Mouse (Mus musculus) forebrain, postnatal 0 days (tissue): ENCODE measurements around the gene Matn4. TPM values are rescaled to one million over a fixed set of nuclear protein-coding genes. Genes with fewer than 3 reads are reported as not detected.
A peak's percentile ranks its signal among the peaks of the same experiment; 100 is the strongest.

Source experiments
- ATAC-seq: fragments of 200-750 bp; cut with Nextera tagmentation; 2 replicates; pipeline ENCODE4 v1.8.0; 2017; ENCODE audit warnings: mild to moderate bottlenecking, moderate library complexity
- DNase-seq: peaks from one replicate; pipeline ENCODE4 v3.0.0-alpha.2; 2015
- H3K27ac ChIP-seq: fragments of 300-500 bp; sonication (generic); 2 replicates; pipeline ENCODE4 v1.5.1; 2014; ENCODE audit warnings: low read depth, mild to moderate bottlenecking, antibody characterized with exemption, low read length, moderate library complexity, mixed read lengths
- H3K27me3 ChIP-seq: fragments of 300-500 bp; sonication (generic); 2 replicates; pipeline ENCODE4 v1.6.1; 2014; ENCODE audit warnings: mild to moderate bottlenecking, low read length, mixed read lengths; ENCODE audit not compliant: insufficient read depth
- H3K36me3 ChIP-seq: fragments of 300-500 bp; sonication (generic); 2 replicates; pipeline ENCODE4 v1.6.1; 2014; ENCODE audit warnings: mild to moderate bottlenecking, moderate library complexity; ENCODE audit not compliant: insufficient read depth
- H3K4me1 ChIP-seq: fragments of 300-500 bp; sonication (generic); 2 replicates; pipeline ENCODE4 v1.6.1; 2014; ENCODE audit warnings: antibody characterized with exemption; ENCODE audit not compliant: insufficient read depth
- H3K4me2 ChIP-seq: fragments of 300-500 bp; sonication (generic); 2 replicates; pipeline ENCODE4 v1.6.1; 2014; ENCODE audit warnings: low read depth, mild to moderate bottlenecking, moderate library complexity
- H3K4me3 ChIP-seq: fragments of 300-500 bp; sonication (generic); 2 replicates; pipeline ENCODE4 v1.5.1; 2014; ENCODE audit warnings: low read depth, low read length, mixed read lengths
- H3K9ac ChIP-seq: fragments of 300-500 bp; sonication (generic); 2 replicates; pipeline ENCODE4 v1.6.1; 2014; ENCODE audit warnings: mild to moderate bottlenecking
- H3K9me3 ChIP-seq: fragments of 300-500 bp; sonication (generic); 2 replicates; pipeline ENCODE4 v1.6.1; 2016; ENCODE audit warnings: low read length
- CTCF ChIP-seq: sonication (generic); IDR thresholded peaks from 2 replicates; pipeline ENCODE4 v1.5.1; 2016; ENCODE audit warnings: antibody characterized with exemption, control low read depth, low read depth
- WGBS: fragments of 180-500 bp; shearing (Covaris S2); extraction: QIAGEN DNeasy Blood & Tissue Kit; methylation state at CpG from one replicate; pipeline ENCODE4 v1.1.7; 2014; 5-methylcytosine and 5-hydroxymethylcytosine counted together
- polyA plus RNA-seq: library from polyadenylated mRNA; unstranded; fragments of >200 nt; fragmentation: Nextera tagmentation; extraction: Ambion mirVana; gene quantifications from 2 replicates; pipeline ENCODE4 v1.2.1, GENCODE M21; 2015
- total RNA-seq: library from RNA; depleted of rRNA; stranded (reverse); fragments of >200 nt; gene quantifications from 2 replicates; pipeline ENCODE4 v1.2.3, GENCODE M21; 2014

The Matn4 gene
- total and polyA plus RNA-seq, 2 experiments from 2014 or later: 3.3 to 6.2 TPM

DNA sequence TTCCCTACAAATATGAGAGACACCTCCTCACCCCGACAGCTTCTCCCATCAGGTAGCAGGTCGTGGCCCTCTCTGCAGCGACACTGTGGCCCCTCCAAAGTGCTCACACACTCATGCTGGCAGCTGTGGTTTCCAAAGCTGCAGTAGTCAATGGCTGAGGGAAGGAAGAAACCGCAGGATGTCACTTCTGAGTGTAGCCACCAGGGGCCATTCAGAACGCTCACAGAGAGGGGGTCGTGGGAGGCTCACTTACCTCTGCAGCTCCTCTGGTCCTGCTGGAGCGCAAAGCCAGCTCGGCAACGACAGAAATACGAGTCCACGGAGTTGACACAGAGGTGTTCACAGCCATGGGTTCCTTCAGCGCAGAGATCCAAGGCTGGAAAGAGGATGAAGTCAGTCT lies 8.0 kb downstream of the Matn4 start:
- 79% methylated on average over 12 of the region's 12 CpGs for WGBS
- H3K4me3 ChIP-seq: no peak overlapping the region
- no peak for TF ChIP-seq CTCF
- H3K27me3 ChIP-seq: peaks cover 32% of the 10 kb centered on the region
- no peak overlapping the region for H3K27ac ChIP-seq
- peaks cover 3% of the 10 kb centered on the region; the same call in 1 of the 2 replicates for H3K4me1 ChIP-seq
- no peaks in the 10 kb centered on the region for H3K36me3 ChIP-seq
- ATAC-seq (no peak), DNase-seq (no peak)
- no peak overlapping the region for H3K9ac ChIP-seq
- no peak overlapping the region for H3K4me2 ChIP-seq
- H3K9me3 ChIP-seq: no peaks in the 10 kb centered on the region

DNA sequence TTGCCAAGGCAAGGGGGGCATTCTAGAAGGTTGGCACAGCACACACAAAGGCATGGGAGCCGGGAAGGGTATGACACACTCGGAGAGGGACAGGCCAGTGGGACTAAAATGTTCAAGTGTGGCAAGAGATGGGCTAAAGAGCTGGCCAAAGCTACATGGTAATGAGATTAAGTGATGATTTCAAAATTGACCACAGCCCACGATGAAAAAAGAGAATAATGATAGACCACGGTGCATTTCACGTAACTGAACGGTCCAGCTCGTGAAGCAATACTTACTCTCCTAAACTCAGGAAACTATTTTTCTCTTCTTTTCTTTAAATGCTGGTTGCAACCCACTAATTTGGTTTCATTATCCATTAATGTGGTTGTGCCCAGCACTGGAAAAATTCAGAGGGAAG lies 8.9 kb downstream of the Matn4 start:
- Histone ChIP-seq H3K4me2 (no peak overlapping the region), H3K4me1 (peaks cover 3% of the 10 kb centered on the region; the same call in 1 of the 2 replicates), H3K9ac (no peak overlapping the region), H3K27me3 (peaks cover 24% of the 10 kb centered on the region), H3K36me3 (no peaks in the 10 kb centered on the region), H3K27ac (no peak overlapping the region), H3K4me3 (no peak overlapping the region), H3K9me3 (no peaks in the 10 kb centered on the region)
- no peak for DNase-seq
- 93% methylated on average over 7 of the region's 7 CpGs for WGBS
- no peak for TF ChIP-seq CTCF
- ATAC-seq: no peak

DNA sequence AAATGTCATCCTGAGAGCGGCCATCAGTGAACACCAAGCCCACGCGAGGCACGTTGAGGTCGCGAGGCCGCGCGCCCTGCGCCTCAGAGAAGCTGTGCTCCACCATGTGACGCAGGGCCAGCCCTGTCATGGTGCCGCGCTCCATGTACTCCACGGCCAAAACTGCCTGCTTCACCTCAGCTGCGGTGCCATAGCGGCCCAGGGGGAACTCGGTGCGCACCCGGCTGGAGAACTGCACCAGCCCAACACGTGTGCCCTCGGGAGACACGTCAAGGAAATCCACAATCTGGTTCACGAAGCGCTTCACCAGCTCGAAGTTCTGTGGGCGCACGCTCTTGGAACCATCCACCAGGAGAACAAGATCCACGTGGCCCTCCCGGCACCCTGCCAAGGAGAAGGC lies 11.8 kb downstream of the Matn4 start:
- Histone ChIP-seq H3K36me3 (no peaks in the 10 kb centered on the region), H3K4me2 (no peak overlapping the region), H3K27me3 (no peaks in the 10 kb centered on the region), H3K27ac (no peak overlapping the region), H3K4me1 (no peaks in the 10 kb centered on the region), H3K4me3 (no peak overlapping the region), H3K9ac (no peak overlapping the region), H3K9me3 (no peaks in the 10 kb centered on the region)
- no peak for DNase-seq
- WGBS: 87% methylated on average over 29 of the region's 29 CpGs
- ATAC-seq: no peak
- TF ChIP-seq CTCF: no peak

DNA sequence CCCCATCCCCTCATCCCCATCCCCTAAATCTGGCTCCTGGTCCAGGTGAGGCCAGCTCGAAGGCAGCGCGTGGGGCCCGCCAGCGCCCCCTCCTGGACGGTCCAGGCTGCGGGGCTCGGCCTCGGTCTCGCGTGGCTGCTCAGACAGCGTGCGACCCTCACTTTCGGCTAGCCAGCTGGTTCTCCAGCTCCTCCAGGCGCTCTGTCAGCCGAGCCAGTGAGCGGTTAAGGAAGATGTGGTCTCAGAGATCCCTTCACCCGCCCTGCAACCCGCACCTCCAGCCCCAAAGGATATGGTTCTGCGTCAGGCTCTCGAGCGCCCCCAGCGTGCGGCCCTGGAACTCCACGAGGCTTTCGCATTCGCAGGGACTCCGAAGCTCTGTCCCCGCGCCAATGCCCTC lies 15.5 kb downstream of the Matn4 start:
- ATAC-seq: peak; percentile 82
- Histone ChIP-seq H3K4me1 (no peaks in the 10 kb centered on the region), H3K27ac (peak overlapping the region; percentile 66), H3K4me3 (peak overlapping the region; percentile 52), H3K36me3 (no peaks in the 10 kb centered on the region), H3K9ac (peak overlapping the region; percentile 69), H3K4me2 (peak overlapping the region; percentile 63), H3K27me3 (no peaks in the 10 kb centered on the region), H3K9me3 (no peaks in the 10 kb centered on the region)
- peak; percentile 90 for TF ChIP-seq CTCF
- peak; percentile 92 for DNase-seq
- WGBS: 3% methylated on average over 30 of the region's 30 CpGs

DNA sequence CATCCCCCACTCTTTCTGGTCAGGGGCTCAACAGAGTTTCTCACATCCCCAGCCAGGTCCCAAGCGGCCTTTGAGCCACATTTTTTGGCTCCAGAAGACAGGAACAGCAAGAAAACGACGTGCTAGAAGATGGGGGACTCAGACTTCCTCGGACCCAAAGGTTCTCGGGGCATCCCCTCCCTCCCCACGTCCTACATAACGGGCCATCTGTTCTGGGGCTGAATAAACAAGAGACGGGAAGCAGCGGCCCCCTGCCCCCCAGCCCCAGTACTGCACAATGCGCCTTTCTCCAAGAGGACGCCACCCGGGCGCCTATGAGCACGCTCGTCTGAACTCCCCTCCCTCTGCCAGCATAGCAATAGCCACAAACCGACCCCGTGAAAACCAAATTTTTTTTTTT lies 15.9 kb downstream of the Matn4 start, which contains the start of gene Slpi:
Gene Slpi, minus strand, starts transcription at position 76 of the 400 bp plus-strand sequence.
- Histone ChIP-seq H3K4me2 (peak within 1 kb of the TSS; percentile 63), H3K4me1 (no peaks in the 10 kb centered on the region), H3K27me3 (no peaks in the 10 kb centered on the region), H3K27ac (peak within 1 kb of the TSS; percentile 66), H3K9ac (peak within 1 kb of the TSS; percentile 69), H3K4me3 (peak within 1 kb of the TSS; percentile 52), H3K36me3 (no peaks in the 10 kb centered on the region), H3K9me3 (no peaks in the 10 kb centered on the region)
- no peak for DNase-seq
- TF ChIP-seq CTCF: no peak
- ATAC-seq: peak; percentile 76
- 3% methylated on average over 17 of the region's 17 CpGs for WGBS

DNA sequence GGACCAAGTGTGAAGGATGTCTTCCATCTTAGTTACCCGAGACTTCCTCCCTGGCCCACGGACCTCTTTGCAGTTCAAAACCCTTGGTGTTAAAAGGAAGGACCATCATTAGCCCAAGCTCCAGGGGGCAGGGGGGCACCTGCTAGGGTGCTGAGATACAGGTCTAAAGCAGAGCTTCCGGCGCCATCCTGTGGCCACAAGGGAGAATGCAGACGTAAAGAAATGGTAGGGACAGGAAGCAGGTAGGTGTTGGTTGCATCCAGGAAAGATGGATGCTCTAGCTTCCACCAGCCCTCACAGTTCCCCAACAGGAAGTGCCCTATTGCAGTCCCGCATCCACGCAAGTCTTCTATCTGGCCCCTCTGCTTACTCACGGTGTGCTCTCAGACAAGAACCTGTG lies 18.0 kb downstream of the Matn4 start:
- peak; percentile 78 for TF ChIP-seq CTCF
- ATAC-seq (no peak), DNase-seq (peak; percentile 55)

DNA sequence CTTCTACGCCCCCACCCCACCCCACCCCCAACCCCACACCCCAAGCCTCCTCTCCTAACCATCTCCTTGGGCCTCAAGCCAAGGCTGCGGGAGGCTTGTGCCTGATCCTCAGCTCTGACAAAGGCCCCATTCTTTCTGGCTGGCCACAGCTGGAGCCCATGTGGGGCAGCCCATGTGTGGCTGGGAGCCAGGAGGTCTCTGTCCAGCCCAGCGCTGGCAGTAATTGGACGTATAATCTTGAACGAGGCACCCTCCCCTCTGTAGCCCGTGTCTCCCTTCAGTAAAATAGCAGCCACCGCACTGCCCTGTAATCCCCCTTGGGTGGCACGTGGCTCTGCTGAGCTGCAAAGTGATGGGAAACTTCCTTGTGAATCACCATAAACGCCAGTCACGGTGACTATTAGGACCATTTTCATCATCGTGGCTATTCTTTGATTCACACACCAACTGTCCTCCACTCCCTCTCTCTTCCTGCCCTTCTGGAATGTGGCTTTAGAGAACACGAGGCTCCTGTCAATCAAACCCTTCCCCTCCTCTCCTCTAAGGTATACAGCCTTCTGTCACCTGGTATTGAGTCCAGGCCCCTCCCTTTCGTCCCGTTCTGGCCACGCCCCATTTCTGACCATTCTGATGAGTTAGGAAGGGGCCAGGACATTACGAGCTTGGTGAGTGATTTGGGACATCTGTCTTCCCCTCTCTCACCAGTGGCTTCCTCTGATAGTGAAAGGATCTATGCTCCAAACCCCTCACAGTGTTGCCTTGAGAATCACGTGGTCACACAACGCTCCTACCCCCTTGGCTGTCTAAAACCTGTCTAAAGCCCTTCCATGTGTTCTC lies 18.8 kb downstream of the Matn4 start:
- Histone ChIP-seq H3K9me3 (no peaks in the 10 kb centered on the region), H3K27ac (no peak overlapping the region), H3K36me3 (no peaks in the 10 kb centered on the region), H3K27me3 (no peaks in the 10 kb centered on the region), H3K4me1 (no peaks in the 10 kb centered on the region), H3K4me3 (no peak overlapping the region), H3K9ac (no peak overlapping the region), H3K4me2 (no peak overlapping the region)
- no peak for TF ChIP-seq CTCF
- 8% methylated on average over 18 of the region's 18 CpGs for WGBS
- peak; percentile 63 for ATAC-seq
- peak; percentile 51 for DNase-seq

More for the DNA sequence above, 18.0 kb downstream of the Matn4 start:
- Histone ChIP-seq H3K4me2 (no peak overlapping the region), H3K4me3 (no peak overlapping the region), H3K9ac (no peak overlapping the region), H3K36me3 (no peaks in the 10 kb centered on the region), H3K4me1 (no peaks in the 10 kb centered on the region), H3K27me3 (no peaks in the 10 kb centered on the region), H3K27ac (no peak overlapping the region), H3K9me3 (no peaks in the 10 kb centered on the region)
- 27% methylated on average over 8 of the region's 8 CpGs for WGBS
